ENCODE assay signal across 22 mouse cellular contexts in the genomic region with DNA sequence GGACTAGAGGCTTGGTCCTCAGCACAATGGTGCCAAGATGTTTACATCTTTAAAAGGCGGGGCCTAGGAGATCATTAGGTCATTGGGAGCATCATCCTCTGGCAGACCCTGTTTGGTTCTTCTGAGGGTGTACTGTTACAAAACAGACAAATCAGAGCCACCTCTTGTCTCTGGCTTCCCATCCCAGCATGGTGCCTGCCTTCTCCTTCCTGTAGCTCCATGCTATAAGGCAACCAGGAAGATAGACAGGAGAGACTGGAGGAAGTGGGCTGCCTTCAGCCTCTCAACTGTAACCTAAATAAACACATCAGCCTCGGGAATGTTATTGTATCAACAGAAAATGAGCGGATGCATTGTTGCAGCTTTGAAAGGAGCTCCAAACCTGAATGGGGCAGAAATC.
DNase-seq lines count a peak whose midpoint lies in the region; ATAC-seq and TF ChIP-seq lines count a peak whose summit lies in the region.
"Had no signal": no experiment of that assay in that cellular context is flagged by ENCODE, and none has a peak within 500 bp of the region (broad histone marks: within the 10 kb centered on the region; RNA-seq: fewer than 3 reads in every experiment).

No protein-coding gene starts in this region.

- H3K4me2 ChIP-seq in lung, postnatal 0 days (replicated peaks; ENCODE audit: low read depth, low read length), result no peak overlapping the region
- H3K4me2 ChIP-seq in liver, embryonic 12.5 days, result no peak overlapping the region
- H3K4me2 ChIP-seq: embryonic facial prominence, embryonic 13.5 days; forebrain, embryonic 13.5 days; heart, embryonic 12.5 days; kidney, embryonic 15.5 days; limb, embryonic 13.5 days; liver, embryonic 13.5 days had no signal

- no peak for TF ChIP-seq POLR2A in lung, adult 2 months (IDR thresholded peaks at IDR 0.05; ENCODE audit: borderline replicate concordance, extremely low read depth, low read depth, low read length)

- H3K9ac ChIP-seq in lung, postnatal 0 days (replicated peaks; ENCODE audit: low read depth), result no peak overlapping the region
- H3K9ac ChIP-seq in liver, embryonic 12.5 days, result no peak overlapping the region
- H3K9ac ChIP-seq: embryonic facial prominence, embryonic 13.5 days; forebrain, embryonic 13.5 days; heart, embryonic 12.5 days; kidney, embryonic 15.5 days; limb, embryonic 13.5 days; liver, embryonic 13.5 days had no signal

- no peaks in the 10 kb centered on the region for H3K4me1 ChIP-seq in lung, postnatal 0 days (ENCODE audit: insufficient read depth, low read depth, low read length)
- no peaks in the 10 kb centered on the region for H3K4me1 ChIP-seq in lung, adult 2 months (ENCODE audit: control insufficient read depth, insufficient read depth, low read length)
- no peaks in the 10 kb centered on the region for H3K4me1 ChIP-seq in liver, embryonic 12.5 days
- H3K4me1 ChIP-seq: embryonic facial prominence, embryonic 13.5 days; forebrain, embryonic 13.5 days; kidney, embryonic 15.5 days; liver, embryonic 13.5 days; midbrain, embryonic 10.5 days had no signal

- peak; percentile 29 for DNase-seq in lung, postnatal 0 days (ENCODE audit: low spot score)
- DNase-seq in lung, adult 2 months, result no peak
- DNase-seq in ZHBTc4 (ENCODE audit: low read depth, low spot score), result peak; percentile 13
- DNase-seq in embryo, embryonic 9.5 days (ENCODE audit: extremely low spot score), result peak; percentile 4
- no peak for DNase-seq in spleen, postnatal 4 days (ENCODE audit: low spot score in 2 of 2)
- DNase-seq: adrenal gland, postnatal 25 days; cerebellum, adult 9-11 months; gastrocnemius, postnatal 25 days; heart, adult 18-20 months; heart, postnatal 10 days; kidney, postnatal 4 days; liver, embryonic 13.5 days had no signal

- 40% methylated on average over 3 of the region's 3 CpGs for WGBS in lung, postnatal 0 days
- 42% methylated on average over 3 of the region's 3 CpGs for WGBS in lung, adult 2 months
- WGBS in liver, embryonic 12.5 days (ENCODE audit: insufficient replicate concordance), result 43% methylated on average over 3 of the region's 3 CpGs

- TF ChIP-seq EP300 in lung, postnatal 0 days (IDR thresholded peaks at IDR 0.05), result 0 out of 2 replicates have a peak, but pooled peaks have one; percentile 11

- H3K9me3 ChIP-seq in lung, postnatal 0 days (ENCODE audit: low read length), result no peaks in the 10 kb centered on the region
- no peaks in the 10 kb centered on the region for H3K9me3 ChIP-seq in liver, embryonic 12.5 days (replicated peaks)
- H3K9me3 ChIP-seq: embryonic facial prominence, embryonic 13.5 days; forebrain, embryonic 13.5 days; heart, embryonic 12.5 days; kidney, embryonic 15.5 days; limb, embryonic 13.5 days; liver, embryonic 13.5 days; midbrain, embryonic 10.5 days had no signal

- no peak overlapping the region for H3K4me3 ChIP-seq in lung, postnatal 0 days (ENCODE audit: low read depth, low read length)
- H3K4me3 ChIP-seq in lung, adult 2 months (replicated peaks; ENCODE audit: extremely low read depth, low read depth, low read length), result no peak overlapping the region
- no peak overlapping the region for H3K4me3 ChIP-seq in liver, embryonic 12.5 days
- H3K4me3 ChIP-seq: embryonic facial prominence, embryonic 13.5 days; erythroblast, embryonic 14.5 days; forebrain, embryonic 13.5 days; heart, embryonic 12.5 days; kidney, embryonic 15.5 days; limb, embryonic 13.5 days; liver, embryonic 13.5 days; midbrain, embryonic 10.5 days had no signal

- H3K27ac ChIP-seq in lung, postnatal 0 days (ENCODE audit: low read length), result no peak overlapping the region
- H3K27ac ChIP-seq in liver, embryonic 12.5 days, result no peak overlapping the region
- H3K27ac ChIP-seq: embryonic facial prominence, embryonic 13.5 days; forebrain, embryonic 13.5 days; kidney, embryonic 15.5 days; limb, embryonic 13.5 days; liver, embryonic 13.5 days; midbrain, embryonic 10.5 days had no signal

- no peak for TF ChIP-seq CTCF in lung, postnatal 0 days (IDR thresholded peaks at IDR 0.05)
- no peak for TF ChIP-seq CTCF in lung, adult 2 months (IDR thresholded peaks at IDR 0.05; ENCODE audit: insufficient read depth, low read length)

- ATAC-seq in lung, postnatal 0 days, result peak; percentile 56
- no peak for ATAC-seq in megakaryocyte progenitor cell, adult 5-6 weeks (replicated peaks; ENCODE audit: poor library complexity)
- no peak for ATAC-seq in liver, embryonic 12.5 days
- ATAC-seq: forebrain, embryonic 13.5 days; intestine, postnatal 0 days had no signal

- H3K36me3 ChIP-seq in lung, postnatal 0 days (ENCODE audit: insufficient read depth, low read length), result no peaks in the 10 kb centered on the region
- no peaks in the 10 kb centered on the region for H3K36me3 ChIP-seq in liver, embryonic 12.5 days
- H3K36me3 ChIP-seq: embryonic facial prominence, embryonic 13.5 days; heart, embryonic 12.5 days; kidney, embryonic 15.5 days; limb, embryonic 13.5 days; liver, embryonic 13.5 days; midbrain, embryonic 10.5 days had no signal

- no peaks in the 10 kb centered on the region for H3K27me3 ChIP-seq in lung, postnatal 0 days (replicated peaks; ENCODE audit: insufficient read depth, low read length)
- no peaks in the 10 kb centered on the region for H3K27me3 ChIP-seq in liver, embryonic 12.5 days (replicated peaks)
- H3K27me3 ChIP-seq: embryonic facial prominence, embryonic 13.5 days; forebrain, embryonic 13.5 days; heart, embryonic 12.5 days; kidney, embryonic 15.5 days; limb, embryonic 13.5 days; liver, embryonic 13.5 days had no signal

Comparison
In these comparisons a context has a peak if more than half of its experiments do, and no peak if none do; other contexts are left out.
1. DNase-seq: peak in lung, postnatal 0 days (single experiment), ZHBTc4 (single experiment) and embryo, embryonic 9.5 days (single experiment); none in lung, adult 2 months (single experiment) and spleen, postnatal 4 days (0 of 2).